Mouse (Mus musculus): ENCODE measurements around the gene Sertad2. TPM values are rescaled to one million over a fixed set of nuclear protein-coding genes. Genes with fewer than 3 reads are reported as not detected.

The Sertad2 gene
- polyA plus RNA-seq, 1 experiment from 2014 or later, result 40.5 TPM

DNA sequence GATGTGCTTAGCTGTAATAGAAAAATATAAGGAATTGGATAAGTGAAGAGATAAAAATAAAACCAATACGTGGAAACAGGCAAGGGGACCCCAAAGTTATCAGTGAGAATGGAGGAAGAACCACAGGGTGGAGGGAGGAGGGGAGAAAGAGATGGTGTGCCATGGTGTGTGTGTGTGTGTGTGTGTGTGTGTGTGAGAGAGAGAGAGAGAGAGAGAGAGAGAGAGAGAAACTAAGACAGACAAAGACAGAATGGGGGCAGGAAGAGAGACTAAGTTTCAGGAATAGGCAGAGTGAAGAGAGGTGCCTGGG, 11.4 kb upstream of the Sertad2 start:
- no peak for ATAC-seq (ENCODE audit: insufficient number of reproducible peaks, insufficient read depth, low FRiP score, low TSS enrichment, low read depth)
- peak overlapping the region; percentile 96 for H3K27ac ChIP-seq

DNA sequence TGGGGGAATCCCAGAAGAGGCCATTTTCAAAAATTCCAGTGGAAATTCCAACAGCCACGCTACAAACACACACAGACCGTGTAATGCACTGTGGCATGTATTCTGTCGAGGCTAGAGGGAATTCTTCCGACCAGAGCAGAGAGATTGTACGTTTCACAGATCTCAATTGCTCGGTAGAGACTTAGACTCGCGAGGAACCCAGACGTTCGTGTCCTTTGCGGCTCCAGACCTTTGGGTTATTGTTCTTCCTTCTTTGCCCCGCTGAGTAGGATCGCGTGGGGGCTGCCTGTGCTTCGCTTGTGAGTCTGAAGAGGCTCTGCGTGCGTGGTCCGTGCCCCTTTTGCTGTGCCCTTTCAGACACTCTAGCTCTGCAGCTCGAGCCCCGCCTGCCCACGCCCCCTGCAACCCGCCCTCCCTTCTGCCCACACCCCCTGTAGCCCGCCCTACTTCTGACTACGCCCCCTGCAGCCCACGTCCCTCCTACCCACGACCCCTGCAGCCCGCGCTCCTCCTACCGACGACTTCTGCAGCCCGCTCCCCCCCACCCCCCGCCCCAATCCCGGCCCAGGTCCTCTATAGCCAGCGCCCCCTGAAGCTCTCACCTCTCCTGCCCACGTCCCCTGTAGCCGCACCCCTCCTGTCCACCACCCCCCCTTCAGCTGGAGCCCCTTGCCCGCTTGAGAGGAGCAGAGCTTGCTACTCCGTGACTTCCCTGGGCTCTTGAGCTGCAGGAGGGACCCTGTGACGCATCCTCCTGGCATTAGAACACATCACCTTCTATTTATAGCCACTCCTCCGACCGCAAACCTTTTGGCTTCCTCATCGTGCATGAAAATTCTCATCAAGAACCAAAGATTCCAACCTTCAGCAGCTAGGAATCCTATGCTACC, 10.8 kb upstream of the Sertad2 start:
- peak overlapping the region; percentile 96 for H3K27ac ChIP-seq
- WGBS, result under 1% methylated on average over 36 of the region's 42 CpGs
- H3K9ac ChIP-seq, result peak overlapping the region; percentile 82
- ATAC-seq (ENCODE audit: insufficient number of reproducible peaks, insufficient read depth, low FRiP score, low TSS enrichment, low read depth), result peak; percentile 93
- no peaks in the 10 kb centered on the region for H3K27me3 ChIP-seq
- H3K36me3 ChIP-seq, result no peaks in the 10 kb centered on the region
- peak overlapping the region; percentile 54 for H3K4me3 ChIP-seq
- peak overlapping the region; percentile 77 for H3K4me2 ChIP-seq
- no peaks in the 10 kb centered on the region for H3K9me3 ChIP-seq
- H3K4me1 ChIP-seq, result peaks cover 12% of the 10 kb centered on the region

More for the DNA sequence above, 11.4 kb upstream of the Sertad2 start:
- no peaks in the 10 kb centered on the region for H3K27me3 ChIP-seq
- H3K9ac ChIP-seq, result peak overlapping the region; percentile 82
- no peaks in the 10 kb centered on the region for H3K36me3 ChIP-seq
- H3K9me3 ChIP-seq, result no peaks in the 10 kb centered on the region
- H3K4me2 ChIP-seq, result peak overlapping the region; percentile 77
- peak overlapping the region; percentile 54 for H3K4me3 ChIP-seq
- H3K4me1 ChIP-seq, result peaks cover 12% of the 10 kb centered on the region
- 14% methylated on average over 1 of the region's 1 CpGs for WGBS

DNA sequence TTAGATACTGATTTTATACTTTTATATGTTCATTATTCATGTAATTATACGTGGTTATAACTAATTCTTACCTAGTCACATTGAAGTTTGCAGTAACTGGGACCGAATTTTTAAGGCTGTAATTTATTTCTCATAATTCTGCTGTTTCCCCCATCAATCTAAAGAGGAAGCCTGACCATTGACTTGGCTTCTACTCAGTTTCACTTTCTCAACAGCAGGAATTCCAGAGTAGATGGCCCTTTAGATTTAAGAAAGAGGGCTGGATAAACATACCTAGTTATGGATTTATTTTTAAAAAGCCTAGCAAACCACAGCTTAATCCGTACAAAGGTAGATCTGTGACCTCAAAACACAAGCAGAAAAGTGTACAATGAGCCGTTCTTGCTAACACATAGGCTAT, 9.8 kb upstream of the Sertad2 start:
- Histone ChIP-seq H3K4me2 (no peak overlapping the region), H3K4me1 (peaks cover 12% of the 10 kb centered on the region), H3K27ac (no peak overlapping the region), H3K9me3 (no peaks in the 10 kb centered on the region), H3K36me3 (no peaks in the 10 kb centered on the region), H3K9ac (no peak overlapping the region), H3K4me3 (no peak overlapping the region), H3K27me3 (no peaks in the 10 kb centered on the region)
- no peak for ATAC-seq (ENCODE audit: insufficient number of reproducible peaks, insufficient read depth, low FRiP score, low TSS enrichment, low read depth)
- WGBS, result 83% methylated on average over 4 of the region's 4 CpGs

DNA sequence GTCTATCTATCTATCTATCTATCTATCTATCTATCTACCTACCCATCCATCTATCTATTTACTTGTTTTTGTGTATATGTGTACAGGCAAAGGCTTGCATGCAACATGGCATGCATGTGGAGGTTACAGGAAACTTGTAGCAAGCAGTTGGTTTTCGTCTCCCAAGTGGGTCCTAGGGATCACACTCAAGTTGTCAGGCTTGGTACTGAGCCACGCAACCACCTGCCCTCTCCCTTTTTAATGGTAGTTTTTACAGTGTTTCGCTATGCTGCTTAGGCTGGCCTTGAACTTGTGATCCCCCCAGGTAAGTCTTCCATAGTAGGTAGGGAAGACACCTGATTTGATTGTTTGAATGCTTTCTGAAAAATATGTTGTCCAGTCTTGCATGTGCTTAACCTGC, 5.8 kb upstream of the Sertad2 start:
- ATAC-seq (ENCODE audit: insufficient number of reproducible peaks, insufficient read depth, low FRiP score, low TSS enrichment, low read depth), result no peak
- H3K36me3 ChIP-seq, result no peaks in the 10 kb centered on the region
- no peaks in the 10 kb centered on the region for H3K9me3 ChIP-seq
- H3K9ac ChIP-seq, result no peak overlapping the region
- no peak overlapping the region for H3K4me2 ChIP-seq
- H3K27me3 ChIP-seq, result no peaks in the 10 kb centered on the region
- WGBS, result 87% methylated on average over 3 of the region's 3 CpGs
- 0 out of 2 replicates have a peak, but pooled peaks cover 5% of the 10 kb centered on the region for H3K4me1 ChIP-seq
- H3K27ac ChIP-seq, result no peak overlapping the region
- no peak overlapping the region for H3K4me3 ChIP-seq

DNA sequence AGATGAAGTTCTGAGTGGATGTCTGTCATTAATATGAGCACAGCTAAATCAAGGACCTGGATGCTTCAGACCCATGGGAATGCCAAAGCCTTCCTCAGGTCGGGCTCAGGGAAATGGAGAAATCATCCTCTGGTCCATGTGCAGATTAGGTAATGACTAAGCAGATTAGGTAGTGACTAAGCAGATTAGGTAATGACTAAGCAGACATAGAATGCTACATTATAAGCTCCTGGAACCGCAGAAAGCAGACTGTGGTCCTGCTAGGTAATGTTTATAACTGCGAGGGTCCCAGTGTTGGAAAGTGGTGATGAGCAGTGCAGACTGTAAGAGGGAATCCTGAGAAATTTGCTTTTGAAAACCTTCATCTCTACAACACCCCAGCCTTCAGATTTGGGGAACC, 4.6 kb upstream of the Sertad2 start:
- H3K4me3 ChIP-seq, result no peak overlapping the region
- no peak overlapping the region for H3K9ac ChIP-seq
- 77% methylated on average over 3 of the region's 3 CpGs for WGBS
- H3K27ac ChIP-seq, result no peak overlapping the region
- no peak overlapping the region for H3K4me2 ChIP-seq
- no peaks in the 10 kb centered on the region for H3K36me3 ChIP-seq
- 0 out of 2 replicates have a peak, but pooled peaks cover 5% of the 10 kb centered on the region for H3K4me1 ChIP-seq
- ATAC-seq (ENCODE audit: insufficient number of reproducible peaks, insufficient read depth, low FRiP score, low TSS enrichment, low read depth), result no peak
- no peaks in the 10 kb centered on the region for H3K9me3 ChIP-seq
- no peaks in the 10 kb centered on the region for H3K27me3 ChIP-seq

DNA sequence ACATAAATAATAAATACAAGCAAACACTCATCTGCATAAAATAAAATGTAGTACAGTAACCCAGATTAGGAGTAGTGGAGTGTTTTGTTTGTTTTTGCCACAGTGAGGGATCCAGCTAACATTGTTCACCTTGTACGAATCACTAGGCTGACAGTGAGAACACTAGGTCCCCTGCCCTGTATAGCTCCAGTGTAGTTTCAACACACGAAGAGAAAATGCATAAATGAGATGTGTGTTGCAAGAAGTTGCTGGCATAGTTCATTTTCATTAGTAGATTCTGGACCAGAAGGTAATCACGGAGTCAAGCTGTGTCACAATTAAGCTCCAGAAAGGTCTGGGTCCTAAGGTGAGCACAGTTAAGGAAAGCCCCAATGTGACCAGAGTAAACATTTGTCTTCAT, 1.8 kb upstream of the Sertad2 start:
- no peaks in the 10 kb centered on the region for H3K9me3 ChIP-seq
- peaks cover 7% of the 10 kb centered on the region; the same call in 1 of the 2 replicates for H3K4me1 ChIP-seq
- no peak overlapping the region for H3K9ac ChIP-seq
- ATAC-seq (ENCODE audit: insufficient number of reproducible peaks, insufficient read depth, low FRiP score, low TSS enrichment, low read depth), result no peak
- no peak overlapping the region for H3K27ac ChIP-seq
- H3K4me2 ChIP-seq, result no peak overlapping the region
- H3K36me3 ChIP-seq, result no peaks in the 10 kb centered on the region
- no peaks in the 10 kb centered on the region for H3K27me3 ChIP-seq
- H3K4me3 ChIP-seq, result no peak overlapping the region
- 77% methylated on average over 3 of the region's 3 CpGs for WGBS

DNA sequence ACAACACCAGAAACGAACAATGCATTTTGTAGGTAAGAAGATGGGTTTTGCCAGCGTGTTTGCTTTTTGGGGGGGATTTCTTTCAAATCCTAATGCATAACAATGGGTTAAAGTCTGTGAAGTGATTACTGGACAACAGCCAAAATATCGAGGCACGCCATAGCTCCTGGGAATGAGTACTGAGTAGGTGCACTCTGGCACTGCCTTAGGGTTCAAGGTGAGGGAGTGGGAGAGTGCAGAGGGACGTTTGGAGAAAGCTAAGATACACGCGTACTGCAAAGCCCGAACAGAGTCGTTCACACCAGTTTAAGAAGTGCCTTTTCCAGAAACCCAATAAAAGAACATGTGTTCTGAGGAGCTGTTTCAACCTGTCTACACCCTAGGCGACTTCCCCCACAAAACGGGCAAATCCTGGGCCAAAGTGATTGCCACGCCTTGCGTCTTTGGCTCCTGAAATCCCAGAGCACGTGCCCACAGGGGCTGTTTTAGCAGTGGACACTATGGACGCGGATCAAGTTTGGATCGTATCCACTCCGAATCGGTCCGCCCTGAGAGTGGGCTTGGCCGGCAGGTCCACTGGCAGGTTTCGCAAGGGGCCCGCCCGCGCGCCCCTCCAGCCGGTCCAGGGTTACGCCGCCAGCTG, 937 bp upstream of the Sertad2 start:
- no peak for ATAC-seq (ENCODE audit: insufficient number of reproducible peaks, insufficient read depth, low FRiP score, low TSS enrichment, low read depth)
- Histone ChIP-seq H3K36me3 (no peaks in the 10 kb centered on the region), H3K4me2 (peak overlapping the region; percentile 82)

DNA sequence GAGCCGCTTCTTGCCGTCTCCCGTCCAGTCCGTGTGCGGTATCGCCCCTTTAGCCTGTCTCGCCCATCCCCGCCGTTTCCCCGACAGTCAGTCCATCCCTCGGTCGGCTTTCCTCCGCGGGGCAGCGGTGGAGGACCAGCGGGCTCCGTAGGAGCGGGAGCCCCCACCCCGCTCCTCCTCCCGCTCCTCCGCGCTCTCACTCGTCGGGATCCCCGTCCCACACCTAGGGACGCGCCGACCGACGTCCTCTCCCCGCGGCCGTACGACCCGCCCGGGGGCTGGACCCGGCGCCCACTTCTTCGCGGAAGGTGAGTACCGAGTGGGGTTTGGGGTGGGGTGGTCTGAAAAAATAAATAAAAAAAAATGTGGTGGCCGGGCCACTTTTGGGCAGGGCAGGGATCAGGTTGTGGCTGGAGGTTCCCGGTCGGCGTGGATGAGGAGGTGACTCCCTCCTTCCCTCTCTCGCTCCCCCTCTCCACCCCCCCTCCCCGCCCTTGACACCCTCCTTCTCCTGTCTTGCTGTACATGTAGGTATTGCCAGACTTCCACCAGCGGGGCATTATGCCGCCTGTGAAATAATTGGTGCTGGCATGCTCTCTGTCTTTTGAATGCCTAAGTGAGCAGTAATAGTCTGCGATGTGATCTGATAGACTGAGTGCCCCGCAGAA, 534 bp downstream of the Sertad2 start:
- H3K27ac ChIP-seq, result peak overlapping the region; percentile 91
- H3K9ac ChIP-seq, result peak overlapping the region; percentile 84
- H3K36me3 ChIP-seq, result no peaks in the 10 kb centered on the region
- WGBS, result 1% methylated on average over 51 of the region's 51 CpGs
- H3K4me2 ChIP-seq, result peak overlapping the region; percentile 82
- no peak for ATAC-seq (ENCODE audit: insufficient number of reproducible peaks, insufficient read depth, low FRiP score, low TSS enrichment, low read depth)
- H3K9me3 ChIP-seq, result no peaks in the 10 kb centered on the region
- H3K4me3 ChIP-seq, result peak overlapping the region; percentile 84
- no peaks in the 10 kb centered on the region for H3K27me3 ChIP-seq
- H3K4me1 ChIP-seq, result peaks cover 10% of the 10 kb centered on the region

More for the DNA sequence above, 937 bp upstream of the Sertad2 start:
- peaks cover 8% of the 10 kb centered on the region for H3K4me1 ChIP-seq
- H3K9ac ChIP-seq, result peak overlapping the region; percentile 73
- peak overlapping the region; percentile 91 for H3K27ac ChIP-seq
- WGBS, result under 1% methylated on average over 25 of the region's 29 CpGs
- H3K9me3 ChIP-seq, result no peaks in the 10 kb centered on the region
- peak overlapping the region; percentile 84 for H3K4me3 ChIP-seq
- no peaks in the 10 kb centered on the region for H3K27me3 ChIP-seq

DNA sequence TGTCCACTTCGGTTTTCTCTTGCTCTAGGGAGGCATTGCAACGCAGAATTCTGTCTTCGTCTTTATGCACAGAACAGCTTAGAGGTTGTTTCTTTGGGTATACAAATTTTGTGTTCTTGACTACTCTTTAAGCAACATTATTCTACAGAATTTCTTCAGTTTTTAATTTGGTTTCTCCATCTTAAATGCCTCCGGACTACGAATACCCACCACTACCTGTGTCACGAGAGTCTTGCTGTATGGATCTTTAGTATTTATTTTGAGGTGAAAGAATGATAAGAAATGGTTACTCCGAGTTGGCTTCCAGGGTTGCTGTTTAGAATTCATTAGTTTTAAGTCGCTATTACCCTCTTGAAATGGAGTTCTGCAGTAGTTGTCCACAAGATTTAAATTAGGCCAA, 1.3 kb downstream of the Sertad2 start:
- Histone ChIP-seq H3K9me3 (no peaks in the 10 kb centered on the region), H3K4me1 (peaks cover 10% of the 10 kb centered on the region), H3K4me3 (peak overlapping the region; percentile 84), H3K36me3 (no peaks in the 10 kb centered on the region), H3K4me2 (peak overlapping the region; percentile 82), H3K27me3 (no peaks in the 10 kb centered on the region), H3K27ac (no peak overlapping the region), H3K9ac (peak overlapping the region; percentile 84; the same call in 1 of the 2 replicates)
- 44% methylated on average over 8 of the region's 8 CpGs for WGBS
- ATAC-seq (ENCODE audit: insufficient number of reproducible peaks, insufficient read depth, low FRiP score, low TSS enrichment, low read depth), result no peak

DNA sequence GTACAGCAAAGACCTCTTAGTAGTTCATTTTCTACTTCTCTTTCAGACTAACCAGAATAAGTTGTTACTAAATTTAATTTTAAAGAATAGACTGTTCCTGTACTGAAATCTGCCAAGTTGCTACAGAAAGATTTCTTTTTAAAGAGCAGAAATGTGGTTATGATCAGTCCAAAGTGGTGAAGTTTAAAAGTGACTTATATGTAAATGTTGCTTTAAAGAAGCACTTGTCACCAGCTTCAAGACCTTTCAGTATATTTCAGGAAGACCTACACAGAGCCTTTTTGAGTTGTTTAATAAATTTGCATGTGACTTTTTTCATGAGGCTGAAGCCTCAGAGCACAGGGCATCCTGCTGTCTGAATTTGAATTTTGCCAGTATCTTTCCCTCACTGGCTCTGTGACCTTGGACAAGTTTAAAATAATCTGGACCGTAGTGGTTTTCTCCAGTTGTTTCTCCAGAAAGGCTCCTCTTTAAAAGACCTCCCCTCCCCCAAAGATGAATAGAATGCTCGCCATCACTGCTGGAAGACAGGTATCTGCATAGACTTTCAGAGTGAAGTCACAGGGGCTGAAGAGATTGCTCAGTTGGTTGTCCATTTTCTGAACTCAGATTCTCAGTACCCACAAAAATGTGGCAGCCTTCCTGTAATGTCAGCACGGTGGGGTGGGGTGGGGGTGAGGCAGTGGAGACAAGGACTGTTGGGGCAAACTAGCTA, 1.9 kb downstream of the Sertad2 start:
- no peak overlapping the region for H3K4me3 ChIP-seq
- no peak for ATAC-seq (ENCODE audit: insufficient number of reproducible peaks, insufficient read depth, low FRiP score, low TSS enrichment, low read depth)
- H3K27me3 ChIP-seq, result no peaks in the 10 kb centered on the region
- H3K9me3 ChIP-seq, result no peaks in the 10 kb centered on the region
- H3K27ac ChIP-seq, result no peak overlapping the region
- H3K9ac ChIP-seq, result no peak overlapping the region
- no peak overlapping the region for H3K4me2 ChIP-seq
- H3K36me3 ChIP-seq, result no peaks in the 10 kb centered on the region
- H3K4me1 ChIP-seq, result peaks cover 10% of the 10 kb centered on the region
- 55% methylated on average over 3 of the region's 3 CpGs for WGBS

DNA sequence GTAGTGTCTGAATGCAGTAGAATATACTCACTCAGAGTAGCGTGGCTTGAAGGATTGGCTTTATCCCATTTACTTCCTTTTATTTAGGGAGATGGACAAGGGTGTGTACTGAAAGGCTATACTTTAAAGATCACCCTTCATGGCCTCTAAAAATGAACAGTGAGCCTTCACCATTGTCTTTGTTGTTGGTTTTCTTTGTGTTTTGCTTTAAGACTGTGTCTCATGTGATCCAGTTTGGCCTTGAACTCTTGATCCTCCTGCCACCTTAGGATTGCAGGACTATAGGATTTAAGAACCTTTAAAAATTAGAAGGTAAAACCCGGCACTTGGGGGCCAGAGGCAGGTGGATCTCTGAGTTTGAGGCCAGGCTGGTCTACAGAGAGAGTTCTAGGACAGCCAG, 6.4 kb downstream of the Sertad2 start:
- no peak overlapping the region for H3K9ac ChIP-seq
- no peak overlapping the region for H3K4me3 ChIP-seq
- no peak for ATAC-seq (ENCODE audit: insufficient number of reproducible peaks, insufficient read depth, low FRiP score, low TSS enrichment, low read depth)
- H3K4me2 ChIP-seq, result no peak overlapping the region
- H3K4me1 ChIP-seq, result peaks cover 8% of the 10 kb centered on the region
- H3K36me3 ChIP-seq, result no peaks in the 10 kb centered on the region
- 83% methylated on average over 2 of the region's 2 CpGs for WGBS
- H3K27me3 ChIP-seq, result no peaks in the 10 kb centered on the region
- H3K27ac ChIP-seq, result no peak overlapping the region
- H3K9me3 ChIP-seq, result no peaks in the 10 kb centered on the region
